Mouse (Mus musculus) adrenal gland, adult 18-20 months (tissue): Measurements from ENCODE around the gene Ccdc172. TPM values are rescaled to one million over a fixed set of nuclear protein-coding genes. Genes with fewer than 3 reads are reported as not detected.

Experiments
- DNase-seq, 2 experiments: peaks; one replicate each; pipeline ENCODE4 v3.0.0; 2021 to 2022; ENCODE audit warnings: low spot score in 2 of 2
- total RNA-seq, 2 experiments: library from RNA; stranded (reverse); gene quantifications; 1 replicate in 1 of 2; 2 replicates in 1 of 2; pipeline ENCODE4 v1.2.3; 2021

Gene Ccdc172
- total RNA-seq, 2 experiments from 2014 or later: not detected

DNA sequence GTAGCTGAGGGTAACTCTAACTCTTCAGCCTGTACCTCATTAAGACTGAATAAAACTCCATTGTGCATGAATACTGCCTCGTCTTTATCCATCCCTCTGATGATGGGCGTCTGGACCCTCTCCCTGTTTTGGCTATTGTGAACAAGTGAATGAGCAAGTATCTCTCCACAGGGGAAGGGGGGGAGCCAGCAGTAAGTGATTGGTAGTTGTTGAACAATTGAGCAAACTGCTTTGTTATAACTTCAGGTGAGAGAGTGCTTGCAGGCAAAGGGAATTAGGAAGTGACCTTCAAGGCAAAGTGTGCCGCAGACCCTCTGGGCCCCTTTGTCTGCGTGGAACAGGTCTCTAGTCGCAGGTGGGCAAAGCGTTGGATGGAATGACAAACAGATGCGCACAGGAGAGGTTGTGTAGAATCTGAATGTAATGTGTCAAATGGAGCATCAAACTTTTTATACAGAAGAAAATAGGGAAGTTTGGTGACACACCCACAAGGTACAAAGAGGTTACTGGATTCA lies 50.6 kb downstream of the Ccdc172 start:
- DNase-seq: no peak

GRCm38 (mm10) chr19:58571566-58571965 lies 59.8 kb downstream of the Ccdc172 start:
- DNase-seq: no peak

- no peak for DNase-seq
These were observed 60.8 kb downstream of the Ccdc172 start for GRCm38 (mm10) chr19:58572429-58573071.

- DNase-seq: no peak
These were observed 61.3 kb downstream of the Ccdc172 start for GRCm38 (mm10) chr19:58573072-58573438.

DNA sequence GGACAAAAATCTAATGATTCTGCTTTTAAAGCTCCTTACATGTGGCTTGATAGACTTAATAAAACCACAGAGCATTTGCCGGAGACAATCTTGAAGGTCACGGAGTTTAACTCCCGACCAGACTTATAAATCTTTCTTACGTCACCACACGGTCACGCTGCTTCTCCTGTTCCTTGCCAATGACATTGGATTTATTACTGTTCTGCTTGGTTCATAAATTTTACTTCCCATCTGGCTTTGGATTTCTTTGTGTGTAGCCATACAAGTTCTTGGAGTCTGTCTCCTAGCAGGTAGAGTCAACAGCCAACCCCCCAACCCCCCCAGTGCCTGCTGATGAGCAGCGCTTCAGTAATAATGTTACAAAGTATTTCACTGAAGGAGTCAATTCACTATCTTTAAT lies 70.2 kb downstream of the Ccdc172 start:
- no peak for DNase-seq

- no peak for DNase-seq
These were observed 71.2 kb downstream of the Ccdc172 start for GRCm38 (mm10) chr19:58582956-58583355.

GRCm38 (mm10) chr19:58586046-58586445 lies 74.3 kb downstream of the Ccdc172 start:
- DNase-seq: no peak

DNA sequence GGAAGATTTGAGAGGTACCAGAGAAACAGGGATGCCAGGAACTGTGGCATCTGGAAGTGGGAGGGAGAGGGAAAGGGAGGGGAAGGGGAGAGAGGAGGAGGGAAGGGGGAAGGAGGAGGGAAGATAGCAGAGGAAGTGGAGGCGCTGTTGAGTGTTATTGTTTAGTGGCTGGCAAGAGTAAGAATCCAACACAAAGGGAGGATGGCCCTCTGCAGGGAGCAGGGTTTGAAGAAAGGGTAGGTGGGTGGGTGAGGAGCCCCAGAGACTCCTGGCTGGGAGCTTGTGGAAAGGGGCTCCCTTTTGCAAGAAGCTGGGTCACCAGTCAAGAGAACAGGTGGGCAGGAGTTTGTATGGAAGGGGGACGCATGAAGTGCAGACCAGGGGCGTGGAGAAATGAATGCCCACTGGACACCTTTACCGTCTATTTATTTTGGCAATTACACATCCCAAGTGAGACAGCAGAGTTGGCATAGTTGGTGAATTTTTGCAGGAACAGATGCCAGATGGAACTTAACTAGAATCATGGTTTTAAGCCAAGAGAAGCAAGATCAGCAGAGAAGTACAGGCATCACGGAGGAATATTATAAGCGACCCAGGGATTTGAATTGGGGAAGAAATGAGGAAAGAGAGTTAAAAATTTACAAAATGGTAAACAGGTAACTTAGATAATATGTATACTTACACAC lies 78.6 kb downstream of the Ccdc172 start:
- DNase-seq: no peak

DNA sequence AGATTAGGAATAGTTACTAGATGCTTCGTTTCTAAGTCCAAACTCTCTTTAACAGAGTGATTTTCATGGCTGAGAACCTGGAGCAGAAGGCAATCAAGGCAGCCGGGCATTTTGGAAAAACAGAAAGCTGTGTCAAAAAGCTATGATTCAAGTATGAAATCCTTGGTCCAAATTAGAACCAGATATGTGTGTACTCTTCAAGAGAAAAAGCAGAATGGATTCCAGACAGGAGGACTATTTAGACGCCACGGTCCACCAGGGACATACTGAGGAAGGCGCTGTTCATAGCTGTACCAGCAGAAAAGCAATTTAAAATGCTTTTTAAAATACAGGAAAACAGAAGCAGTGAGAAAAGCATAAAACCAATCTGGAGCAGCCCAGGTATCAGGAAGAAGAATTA lies 88.6 kb downstream of the Ccdc172 start:
- DNase-seq: no peak

Other genes starting within 250 kb of the Ccdc172 start
- gene Gfra1, start 56.1 kb upstream of the Ccdc172 start, total RNA-seq: 1 to 10 TPM; 1.0 to 2.9 TPM
- not detected for gene Pnlip, start 140.5 kb downstream of the Ccdc172 start, total RNA-seq
- not detected for gene Pnliprp1, start 216.9 kb downstream of the Ccdc172 start, total RNA-seq
- not detected for gene Pnliprp2, start 247.7 kb downstream of the Ccdc172 start, total RNA-seq